Mouse (Mus musculus) intestine, postnatal 0 days (tissue): ENCODE measurements around the gene Cpd. TPM values are rescaled to one million over a fixed set of nuclear protein-coding genes. Genes with fewer than 3 reads are reported as not detected.

ENCODE experiments used
- ATAC-seq: fragments of 200-750 bp; cut with Nextera tagmentation; 2 replicates; pipeline ENCODE4 v1.8.0; 2017; ENCODE audit warnings: mild to moderate bottlenecking, moderate TSS enrichment, moderate library complexity
- H3K27ac ChIP-seq: fragments of 300-500 bp; sonication (generic); 2 replicates; pipeline ENCODE4 v1.5.1; 2014; ENCODE audit warnings: mild to moderate bottlenecking, low read depth, low read length, moderate library complexity
- H3K27me3 ChIP-seq: fragments of 300-500 bp; sonication (generic); replicated peaks from 2 replicates; pipeline ENCODE4 v1.6.1; 2014; ENCODE audit warnings: low read length, mixed read lengths; ENCODE audit not compliant: control insufficient read depth, insufficient read depth
- H3K36me3 ChIP-seq: fragments of 300-500 bp; sonication (generic); 2 replicates; pipeline ENCODE4 v1.6.1; 2014; ENCODE audit warnings: mild to moderate bottlenecking, moderate library complexity; ENCODE audit not compliant: control insufficient read depth, insufficient read depth
- H3K4me1 ChIP-seq: fragments of 300-500 bp; sonication (generic); replicated peaks from 2 replicates; pipeline ENCODE4 v1.6.1; 2014; ENCODE audit warnings: antibody characterized with exemption, low read length, mixed read lengths; ENCODE audit not compliant: control insufficient read depth, insufficient read depth
- H3K4me2 ChIP-seq: fragments of 300-500 bp; sonication (generic); replicated peaks from 2 replicates; pipeline ENCODE4 v1.6.1; 2014; ENCODE audit warnings: low read depth, mild to moderate bottlenecking, moderate library complexity
- H3K4me3 ChIP-seq: fragments of 300-500 bp; sonication (generic); 2 replicates; pipeline ENCODE4 v1.5.1; 2014; ENCODE audit warnings: low read depth, low read length
- H3K9ac ChIP-seq: fragments of 300-500 bp; sonication (generic); 2 replicates; pipeline ENCODE4 v1.6.1; 2014; ENCODE audit warnings: mild to moderate bottlenecking, low read depth, low read length
- H3K9me3 ChIP-seq: fragments of 300-500 bp; sonication (generic); 2 replicates; pipeline ENCODE4 v1.6.1; 2016; ENCODE audit warnings: mixed run types; ENCODE audit not compliant: control insufficient read depth
- CTCF ChIP-seq: sonication (generic); IDR thresholded peaks from 2 replicates; pipeline ENCODE4 v1.5.1; 2016; ENCODE audit warnings: low read depth, mild to moderate bottlenecking, control low read depth, antibody characterized with exemption, moderate library complexity
- WGBS: fragments of 180-500 bp; shearing (Covaris S2); extraction: QIAGEN DNeasy Blood & Tissue Kit; methylation state at CpG from one replicate; pipeline ENCODE4 v1.1.7; 2014; 5-methylcytosine and 5-hydroxymethylcytosine counted together
- polyA plus RNA-seq: library from polyadenylated mRNA; unstranded; fragments of >200 nt; fragmentation: Nextera tagmentation; extraction: Ambion mirVana; gene quantifications from 2 replicates; pipeline ENCODE4 v1.2.1, GENCODE M21; 2015

Gene Cpd
- polyA plus RNA-seq, 1 experiment from 2014 or later = 10.1 TPM

- Histone ChIP-seq H3K9me3 (no peaks in the 10 kb centered on the region), H3K36me3 (peaks cover 32% of the 10 kb centered on the region), H3K4me1 (no peaks in the 10 kb centered on the region), H3K27ac (no peak overlapping the region), H3K9ac (no peak overlapping the region), H3K4me2 (no peak overlapping the region), H3K4me3 (no peak overlapping the region), H3K27me3 (no peaks in the 10 kb centered on the region)
- WGBS = 91% methylated on average over 7 of the region's 7 CpGs
- no peak for ATAC-seq
- no peak for TF ChIP-seq CTCF
These were observed 55.5 kb downstream of the Cpd start for GRCm38 (mm10) chr11:76791331-76791730.

GRCm38 (mm10) chr11:76789252-76789651 lies 57.6 kb downstream of the Cpd start:
- Histone ChIP-seq H3K9ac (no peak overlapping the region), H3K36me3 (peaks cover 46% of the 10 kb centered on the region), H3K9me3 (no peaks in the 10 kb centered on the region), H3K4me1 (no peaks in the 10 kb centered on the region), H3K27me3 (no peaks in the 10 kb centered on the region), H3K27ac (no peak overlapping the region), H3K4me2 (no peak overlapping the region), H3K4me3 (no peak overlapping the region)
- peak; percentile 86 for TF ChIP-seq CTCF
- ATAC-seq = no peak
- WGBS = 82% methylated on average over 1 of the region's 1 CpGs

- no peaks in the 10 kb centered on the region for H3K4me1 ChIP-seq
- WGBS = 84% methylated on average over 8 of the region's 8 CpGs
- no peak for TF ChIP-seq CTCF
- no peak overlapping the region for H3K4me2 ChIP-seq
- no peaks in the 10 kb centered on the region for H3K27me3 ChIP-seq
- ATAC-seq = no peak
- H3K9ac ChIP-seq = no peak overlapping the region
- no peak overlapping the region for H3K27ac ChIP-seq
- no peak overlapping the region for H3K4me3 ChIP-seq
- no peaks in the 10 kb centered on the region for H3K9me3 ChIP-seq
- peaks cover 13% of the 10 kb centered on the region; the same call in 1 of the 2 replicates for H3K36me3 ChIP-seq
These were observed 71.3 kb downstream of the Cpd start for GRCm38 (mm10) chr11:76775533-76775932.

- Histone ChIP-seq H3K4me2 (no peak overlapping the region), H3K27ac (no peak overlapping the region), H3K36me3 (no peaks in the 10 kb centered on the region), H3K9me3 (no peaks in the 10 kb centered on the region), H3K27me3 (no peaks in the 10 kb centered on the region), H3K9ac (no peak overlapping the region), H3K4me3 (no peak overlapping the region), H3K4me1 (no peaks in the 10 kb centered on the region)
- ATAC-seq = no peak
- no peak for TF ChIP-seq CTCF
- WGBS = 50% methylated on average over 3 of the region's 3 CpGs
These were observed 73.0 kb downstream of the Cpd start for GRCm38 (mm10) chr11:76773811-76774210.

GRCm38 (mm10) chr11:76770566-76770965 lies 76.3 kb downstream of the Cpd start:
- Histone ChIP-seq H3K9ac (no peak overlapping the region), H3K4me3 (no peak overlapping the region), H3K27ac (no peak overlapping the region), H3K36me3 (no peaks in the 10 kb centered on the region), H3K9me3 (no peaks in the 10 kb centered on the region), H3K4me2 (no peak overlapping the region), H3K27me3 (no peaks in the 10 kb centered on the region), H3K4me1 (no peaks in the 10 kb centered on the region)
- 60% methylated on average over 5 of the region's 5 CpGs for WGBS
- ATAC-seq = peak; percentile 91
- TF ChIP-seq CTCF = no peak

- Histone ChIP-seq H3K9me3 (no peaks in the 10 kb centered on the region), H3K27me3 (no peaks in the 10 kb centered on the region), H3K9ac (no peak overlapping the region), H3K27ac (no peak overlapping the region), H3K4me3 (peak overlapping the region; percentile 99), H3K4me2 (peak overlapping the region; percentile 40), H3K36me3 (peaks cover 17% of the 10 kb centered on the region), H3K4me1 (no peaks in the 10 kb centered on the region)
- WGBS = 11% methylated on average over 4 of the region's 4 CpGs
- no peak for TF ChIP-seq CTCF
- ATAC-seq = peak; percentile 13; the same call in 1 of the 2 replicates
These were observed 83.1 kb downstream of the Cpd start for GRCm38 (mm10) chr11:76763741-76764122.
